Mouse (Mus musculus) heart, postnatal 0 days (tissue): ENCODE data around the gene Capn8. TPM values are rescaled to one million over a fixed set of nuclear protein-coding genes. Genes with fewer than 3 reads are reported as not detected.

Source experiments
- ATAC-seq: fragments of 200-750 bp; cut with Nextera tagmentation; 2 replicates; pipeline ENCODE4 v1.8.0; 2017; ENCODE audit warnings: low read depth, moderate number of reproducible peaks, moderate library complexity; ENCODE audit not compliant: insufficient read depth
- DNase-seq: peaks from one replicate; pipeline ENCODE4 v3.0.0-alpha.2; 2016; ENCODE audit warnings: low spot score
- H3K27ac ChIP-seq: fragments of 300-500 bp; sonication (generic); 2 replicates; pipeline ENCODE4 v1.5.1; 2014; ENCODE audit warnings: low read depth, mild to moderate bottlenecking
- H3K27me3 ChIP-seq: fragments of 300-500 bp; sonication (generic); 2 replicates; pipeline ENCODE4 v1.6.1; 2014; ENCODE audit warnings: low read length, mixed read lengths; ENCODE audit not compliant: control insufficient read depth, insufficient read depth
- H3K36me3 ChIP-seq: fragments of 300-500 bp; sonication (generic); replicated peaks from 2 replicates; pipeline ENCODE4 v1.6.1; 2014; ENCODE audit warnings: low read length, mixed read lengths; ENCODE audit not compliant: control insufficient read depth, insufficient read depth
- H3K4me1 ChIP-seq: fragments of 300-500 bp; sonication (generic); 2 replicates; pipeline ENCODE4 v1.6.1; 2014; ENCODE audit warnings: antibody characterized with exemption; ENCODE audit not compliant: control insufficient read depth, insufficient read depth
- H3K4me2 ChIP-seq: fragments of 300-500 bp; sonication (generic); 2 replicates; pipeline ENCODE4 v1.6.1; 2014; ENCODE audit warnings: low read depth, mild to moderate bottlenecking, low read length, moderate library complexity
- H3K4me3 ChIP-seq: fragments of 300-500 bp; sonication (generic); 2 replicates; pipeline ENCODE4 v1.5.1; 2014; ENCODE audit warnings: low read depth, low read length
- H3K9ac ChIP-seq: fragments of 300-500 bp; sonication (generic); replicated peaks from 2 replicates; pipeline ENCODE4 v1.6.1; 2014; ENCODE audit warnings: low read depth, low read length, mixed read lengths
- H3K9me3 ChIP-seq: fragments of 300-500 bp; sonication (generic); replicated peaks from 2 replicates; pipeline ENCODE4 v1.6.1; 2016; ENCODE audit warnings: low read length; ENCODE audit not compliant: control insufficient read depth
- CTCF ChIP-seq: IDR thresholded peaks from 2 replicates; pipeline ENCODE4 v1.5.1; 2016; ENCODE audit warnings: antibody characterized with exemption, control low read depth, low read depth
- EP300 ChIP-seq: IDR thresholded peaks from 2 replicates; pipeline ENCODE4 v1.6.1; 2016; ENCODE audit warnings: antibody characterized with exemption, low read depth
- WGBS: fragments of 180-500 bp; shearing (Covaris S2); extraction: QIAGEN DNeasy Blood & Tissue Kit; methylation state at CpG from one replicate; pipeline ENCODE4 v1.1.7; 2014; 5-methylcytosine and 5-hydroxymethylcytosine counted together
- polyA plus RNA-seq: library from polyadenylated mRNA; unstranded; fragments of >200 nt; fragmentation: Nextera tagmentation; extraction: Ambion mirVana; gene quantifications from 2 replicates; pipeline ENCODE4 v1.2.1, GENCODE M21; 2015
- total RNA-seq: library from RNA; depleted of rRNA; stranded (reverse); fragments of >200 nt; gene quantifications from 2 replicates; pipeline ENCODE4 v1.2.3, GENCODE M21; 2014; ENCODE audit warnings: low replicate concordance

Capn8 gene
- total and polyA plus RNA-seq, 2 experiments from 2014 or later: not detected

DNA sequence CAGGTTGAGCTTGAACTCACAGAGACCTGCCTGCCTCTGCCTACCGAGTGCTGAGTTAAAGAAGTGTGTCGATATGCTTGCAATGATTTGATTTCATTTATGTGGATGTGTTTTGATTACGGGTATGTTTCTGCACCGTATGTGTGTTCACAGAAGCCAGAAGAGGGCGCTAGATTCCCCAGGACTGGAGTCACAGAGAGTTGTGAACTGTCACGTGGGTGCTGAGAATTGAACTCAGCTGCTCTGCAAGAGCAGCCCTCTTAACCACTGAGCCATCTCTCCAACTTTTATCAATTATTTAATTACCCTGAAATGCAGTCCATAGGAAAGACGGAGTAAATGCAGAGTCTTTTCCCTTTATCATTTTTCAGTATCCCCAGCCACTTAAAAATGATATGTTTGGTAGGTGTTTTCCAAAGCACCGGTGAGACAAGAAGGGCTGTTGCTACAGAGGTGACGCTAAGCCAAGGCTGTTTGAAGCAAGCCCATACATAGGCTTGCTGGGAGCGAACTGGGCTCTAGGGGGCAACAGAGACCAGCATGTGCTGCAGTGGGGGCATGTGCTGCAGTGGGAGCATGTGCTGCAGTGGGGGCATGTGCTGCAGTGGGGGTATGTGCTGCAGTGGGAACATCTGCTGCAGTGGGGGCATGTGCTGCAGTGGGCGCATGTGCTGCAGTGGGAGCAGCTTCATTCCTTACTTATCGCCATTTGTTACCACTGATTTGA, 11.0 kb upstream of the Capn8 start:
- DNase-seq (peak; percentile 40), ATAC-seq (peak; percentile 78)
- H3K36me3 ChIP-seq: no peaks in the 10 kb centered on the region
- H3K27ac ChIP-seq: no peak overlapping the region
- no peak overlapping the region for H3K4me2 ChIP-seq
- H3K9me3 ChIP-seq: no peaks in the 10 kb centered on the region
- no peak overlapping the region for H3K4me3 ChIP-seq
- H3K4me1 ChIP-seq: no peaks in the 10 kb centered on the region
- no peak overlapping the region for H3K9ac ChIP-seq
- H3K27me3 ChIP-seq: no peaks in the 10 kb centered on the region
- TF ChIP-seq CTCF (peak; percentile 80), EP300 (no peak)
- WGBS: 57% methylated on average over 12 of the region's 12 CpGs

DNA sequence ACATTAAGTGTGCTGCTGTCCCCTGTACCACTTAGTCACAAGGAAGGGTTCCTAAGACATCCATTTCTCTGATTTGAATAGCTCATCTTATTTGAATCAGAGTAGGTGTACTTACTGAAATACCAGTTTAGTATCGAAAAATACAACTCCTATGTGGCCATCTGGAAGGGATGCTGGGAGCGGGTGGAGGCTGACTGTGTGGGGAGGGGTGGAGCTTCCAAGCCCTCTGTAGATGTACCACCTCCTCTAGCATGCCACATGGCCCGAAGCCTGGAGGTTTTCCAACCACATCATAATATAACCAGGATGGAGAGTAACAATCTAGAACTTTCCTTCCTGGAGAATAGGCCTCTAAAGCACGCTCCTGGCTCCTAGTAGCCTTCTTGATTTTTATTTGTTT, 6.5 kb upstream of the Capn8 start:
- H3K36me3 ChIP-seq: no peaks in the 10 kb centered on the region
- ATAC-seq (no peak), DNase-seq (no peak)
- H3K4me3 ChIP-seq: no peak overlapping the region
- no peak for TF ChIP-seq EP300
- no peak for TF ChIP-seq CTCF
- H3K27ac ChIP-seq: no peak overlapping the region
- H3K4me1 ChIP-seq: no peaks in the 10 kb centered on the region
- H3K4me2 ChIP-seq: no peak overlapping the region
- H3K27me3 ChIP-seq: 0 out of 2 replicates have a peak, but pooled peaks cover 4% of the 10 kb centered on the region
- WGBS: 73% methylated on average over 4 of the region's 4 CpGs
- H3K9ac ChIP-seq: no peak overlapping the region
- H3K9me3 ChIP-seq: no peaks in the 10 kb centered on the region

DNA sequence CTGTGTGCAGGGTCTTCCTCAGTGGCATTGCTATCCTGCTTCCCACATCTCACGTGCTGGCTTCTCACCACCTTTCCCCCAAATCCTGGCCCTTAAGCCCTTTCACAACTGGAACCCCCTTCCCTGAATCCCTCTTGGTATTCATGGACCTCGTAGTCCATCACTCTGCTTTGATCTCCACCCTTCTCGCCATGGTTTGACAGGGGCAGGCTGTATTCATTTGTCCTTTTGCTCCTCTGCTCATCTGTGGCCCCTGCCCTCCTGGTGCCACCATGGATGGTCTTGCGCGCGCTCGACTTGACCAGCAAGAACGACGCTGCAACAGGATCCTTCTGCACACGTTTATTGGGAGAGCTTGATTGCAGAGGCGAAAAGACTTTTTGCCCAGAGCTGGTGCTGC, 5.3 kb upstream of the Capn8 start:
- DNase-seq: no peak
- TF ChIP-seq CTCF: no peak
- no peak overlapping the region for H3K4me2 ChIP-seq
- H3K27ac ChIP-seq: no peak overlapping the region
- H3K36me3 ChIP-seq: no peaks in the 10 kb centered on the region
- no peak overlapping the region for H3K4me3 ChIP-seq
- H3K4me1 ChIP-seq: no peaks in the 10 kb centered on the region
- WGBS: 81% methylated on average over 10 of the region's 11 CpGs
- H3K9me3 ChIP-seq: no peaks in the 10 kb centered on the region
- ATAC-seq: no peak
- 0 out of 2 replicates have a peak, but pooled peaks cover 4% of the 10 kb centered on the region for H3K27me3 ChIP-seq
- no peak overlapping the region for H3K9ac ChIP-seq

DNA sequence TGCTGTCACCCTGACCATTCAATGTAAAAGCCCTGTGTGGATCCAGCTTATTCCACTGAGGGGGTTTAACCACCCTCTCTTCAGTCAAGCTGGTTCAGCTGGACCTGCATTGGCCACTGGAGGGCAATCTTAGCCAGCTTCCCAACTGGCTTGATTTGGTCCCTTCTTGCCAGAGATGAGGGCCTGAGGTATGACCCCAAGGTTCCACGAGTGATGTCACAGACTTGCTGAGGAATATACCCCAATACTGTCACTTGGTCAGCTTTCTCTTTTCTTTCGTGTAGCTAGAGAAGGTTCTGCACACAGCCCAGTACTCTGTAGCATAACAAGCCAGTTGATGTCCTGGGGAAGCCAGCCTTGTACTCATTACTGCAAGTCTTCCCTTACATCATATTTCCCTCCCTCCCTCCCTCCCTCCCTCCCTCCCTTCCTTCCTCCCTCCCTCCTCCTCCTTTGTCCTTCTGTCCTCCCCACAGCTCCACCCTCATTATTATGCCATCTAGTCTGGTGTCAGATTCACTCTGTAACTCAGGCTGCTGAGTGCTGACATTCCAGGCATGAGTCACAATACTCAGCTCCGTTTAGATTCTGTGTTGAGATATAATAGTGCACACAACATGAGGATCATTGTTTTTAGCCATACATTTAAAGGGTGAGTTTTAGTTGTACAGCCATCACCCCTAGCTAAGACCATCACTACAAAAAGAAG, 4.3 kb upstream of the Capn8 start:
- DNase-seq (peak; percentile 54), ATAC-seq (peak; percentile 52; the same call in 1 of the 2 replicates)
- Histone ChIP-seq H3K4me2 (no peak overlapping the region), H3K4me1 (no peaks in the 10 kb centered on the region), H3K36me3 (no peaks in the 10 kb centered on the region), H3K27ac (no peak overlapping the region), H3K9me3 (no peaks in the 10 kb centered on the region), H3K27me3 (0 out of 2 replicates have a peak, but pooled peaks cover 4% of the 10 kb centered on the region), H3K4me3 (no peak overlapping the region), H3K9ac (no peak overlapping the region)
- TF ChIP-seq EP300 (no peak), CTCF (peak; percentile 89)
- WGBS: 10% methylated on average over 3 of the region's 3 CpGs

DNA sequence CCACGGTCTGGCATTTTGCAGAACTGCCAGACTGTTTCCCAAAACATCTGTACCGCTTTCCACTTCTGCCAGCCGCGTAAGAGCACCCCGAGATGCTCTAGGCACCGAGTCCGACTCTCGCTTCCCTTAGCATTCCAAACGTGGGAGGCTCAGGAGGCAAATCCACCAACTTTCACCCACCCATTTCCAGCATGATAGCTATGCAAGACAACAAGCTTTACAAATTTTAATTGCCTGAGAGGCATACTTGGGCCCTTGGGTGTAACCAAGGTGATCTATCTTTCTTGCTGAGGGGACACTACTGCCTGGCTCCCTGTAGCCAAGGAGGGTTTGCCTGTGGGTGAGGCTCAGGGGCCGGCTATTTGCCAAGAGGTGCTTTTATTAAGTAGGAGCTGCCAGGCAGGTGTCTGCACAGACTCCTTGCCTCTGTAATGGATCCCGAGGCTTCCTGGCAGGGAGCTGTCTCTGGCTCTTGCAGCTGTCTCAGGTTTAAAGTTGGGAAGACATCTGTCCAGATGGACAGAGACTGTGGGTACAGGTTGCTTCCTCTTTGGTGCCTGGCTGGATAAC, 2.8 kb upstream of the Capn8 start:
- 0 out of 2 replicates have a peak, but pooled peaks cover 4% of the 10 kb centered on the region for H3K27me3 ChIP-seq
- TF ChIP-seq CTCF (no peak), EP300 (no peak)
- 76% methylated on average over 11 of the region's 11 CpGs for WGBS
- no peak for DNase-seq
- no peak overlapping the region for H3K4me2 ChIP-seq
- no peaks in the 10 kb centered on the region for H3K36me3 ChIP-seq
- H3K4me3 ChIP-seq: no peak overlapping the region
- ATAC-seq: no peak
- H3K9me3 ChIP-seq: no peaks in the 10 kb centered on the region
- H3K9ac ChIP-seq: no peak overlapping the region
- H3K4me1 ChIP-seq: no peaks in the 10 kb centered on the region
- H3K27ac ChIP-seq: no peak overlapping the region
